Mouse (Mus musculus): ENCODE results near the gene Sh2d4b. TPM values are rescaled to one million over a fixed set of nuclear protein-coding genes. Genes with fewer than 3 reads are reported as not detected.

The Sh2d4b gene
- polyA plus RNA-seq (2014; fragmentation: Nextera tagmentation; extraction: Ambion mirVana) = 0.96 and 1.4 TPM in 2 replicates

DNA sequence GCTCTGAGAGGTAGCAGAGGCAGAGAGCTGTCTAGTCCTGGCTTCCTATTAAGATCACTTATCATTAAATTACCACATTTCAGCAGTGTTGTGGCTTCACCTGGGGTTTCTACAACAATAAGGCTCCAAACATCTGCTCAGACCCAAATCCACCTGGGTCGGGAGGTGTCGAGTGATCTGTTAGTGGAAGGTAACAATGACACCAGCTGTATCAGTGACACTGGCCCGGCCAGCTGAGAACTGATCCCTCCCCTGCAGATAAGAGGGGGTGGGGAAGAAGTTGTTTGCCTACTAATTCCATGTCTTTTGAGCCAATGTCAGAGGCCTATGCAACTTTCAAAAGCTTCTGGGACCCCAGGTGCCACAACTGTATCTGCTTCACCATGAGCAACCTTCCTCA is at the start of gene Sh2d4b:
Gene Sh2d4b (minus strand): TSS at position 71 of the 400 bp plus-strand sequence.
- Histone ChIP-seq H3K9ac (ENCODE audit: low read length) (no peak within 1 kb of the TSS), H3K4me2 (ENCODE audit: low read depth, low read length, severe bottlenecking) (no peak within 1 kb of the TSS), H3K4me1 (replicated peaks; ENCODE audit: control insufficient read depth, insufficient read depth, low read length) (0 out of 2 replicates have a peak, but pooled peaks cover 2% of the 10 kb centered on the region), H3K36me3 (ENCODE audit: control insufficient read depth, insufficient read depth, low read length) (no peaks in the 10 kb centered on the region), H3K9me3 (ENCODE audit: control insufficient read depth, low read length) (no peaks in the 10 kb centered on the region), H3K27ac (ENCODE audit: low read depth, low read length) (no peak within 1 kb of the TSS), H3K27me3 (ENCODE audit: control insufficient read depth, insufficient read depth, low read length) (no peaks in the 10 kb centered on the region), H3K4me3 (ENCODE audit: low read depth, low read length) (no peak within 1 kb of the TSS)
- DNase-seq (ENCODE audit: low spot score) = no peak
- WGBS = 77% methylated on average over 3 of the region's 3 CpGs
- no peak for ATAC-seq (replicated peaks; ENCODE audit: low FRiP score)

DNA sequence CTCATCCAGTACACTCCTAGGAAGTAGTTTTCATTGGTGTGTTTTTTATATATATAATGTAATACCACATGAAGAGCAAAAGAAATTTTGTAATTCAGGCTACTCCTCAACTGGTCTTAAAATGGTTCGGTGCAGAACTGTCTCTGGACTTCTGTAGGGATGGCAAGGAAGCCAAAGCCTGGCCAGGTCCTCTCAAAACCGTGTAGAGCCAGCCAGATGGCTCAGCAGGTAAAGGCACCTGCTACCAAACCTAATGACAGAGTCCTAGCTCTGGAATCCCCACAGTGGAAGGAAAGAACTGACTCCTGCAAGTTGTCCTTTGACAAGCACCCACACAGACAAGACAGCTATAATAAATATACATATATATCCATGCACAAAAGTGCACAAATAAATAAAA is 49.4 kb upstream of the Sh2d4b start:
- Histone ChIP-seq H3K4me3 (ENCODE audit: low read depth, low read length) (no peak overlapping the region), H3K9ac (ENCODE audit: low read length) (no peak overlapping the region), H3K27ac (ENCODE audit: low read depth, low read length) (no peak overlapping the region), H3K4me1 (replicated peaks; ENCODE audit: control insufficient read depth, insufficient read depth, low read length) (no peaks in the 10 kb centered on the region), H3K4me2 (ENCODE audit: low read depth, low read length, severe bottlenecking) (no peak overlapping the region), H3K9me3 (ENCODE audit: control insufficient read depth, low read length) (no peaks in the 10 kb centered on the region), H3K36me3 (ENCODE audit: control insufficient read depth, insufficient read depth, low read length) (no peaks in the 10 kb centered on the region), H3K27me3 (ENCODE audit: control insufficient read depth, insufficient read depth, low read length) (no peaks in the 10 kb centered on the region)
- ATAC-seq (replicated peaks; ENCODE audit: low FRiP score) (no peak), DNase-seq (ENCODE audit: low spot score) (no peak)
- 84% methylated on average over 2 of the region's 2 CpGs for WGBS

DNA sequence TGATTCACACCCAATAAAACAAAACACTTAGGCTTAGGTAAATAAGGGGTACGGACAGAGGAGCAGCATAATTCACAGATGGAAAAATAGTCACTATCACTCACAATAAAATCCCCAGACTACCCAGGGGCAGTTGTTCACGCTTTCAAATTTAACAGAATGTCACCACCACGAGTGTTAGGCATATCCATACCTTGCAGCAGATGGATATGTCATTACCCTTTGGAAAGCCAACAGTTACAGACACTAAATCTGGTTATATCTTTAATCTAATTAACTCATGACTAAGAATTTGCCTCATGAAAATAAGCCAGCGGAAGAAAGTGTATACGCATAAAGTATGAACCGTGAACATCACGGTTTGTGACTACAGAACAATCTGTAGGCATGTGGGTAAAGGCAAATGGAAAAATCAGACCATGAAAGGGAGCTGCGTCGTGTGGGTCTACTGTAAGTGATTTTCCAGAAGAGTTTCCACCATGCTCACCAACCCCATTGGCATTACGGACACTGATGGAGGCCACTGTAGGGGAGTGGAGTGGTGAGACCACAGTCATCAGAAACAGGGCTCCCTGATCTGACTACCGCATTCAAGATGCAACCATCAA is 45.4 kb upstream of the Sh2d4b start:
- Histone ChIP-seq H3K27me3 (ENCODE audit: control insufficient read depth, insufficient read depth, low read length) (no peaks in the 10 kb centered on the region), H3K4me3 (ENCODE audit: low read depth, low read length) (no peak overlapping the region), H3K9ac (ENCODE audit: low read length) (no peak overlapping the region), H3K9me3 (ENCODE audit: control insufficient read depth, low read length) (no peaks in the 10 kb centered on the region), H3K36me3 (ENCODE audit: control insufficient read depth, insufficient read depth, low read length) (no peaks in the 10 kb centered on the region), H3K4me1 (replicated peaks; ENCODE audit: control insufficient read depth, insufficient read depth, low read length) (no peaks in the 10 kb centered on the region), H3K27ac (ENCODE audit: low read depth, low read length) (no peak overlapping the region), H3K4me2 (ENCODE audit: low read depth, low read length, severe bottlenecking) (no peak overlapping the region)
- ATAC-seq (replicated peaks; ENCODE audit: low FRiP score) (no peak), DNase-seq (ENCODE audit: low spot score) (no peak)
- WGBS = 92% methylated on average over 11 of the region's 11 CpGs

DNA sequence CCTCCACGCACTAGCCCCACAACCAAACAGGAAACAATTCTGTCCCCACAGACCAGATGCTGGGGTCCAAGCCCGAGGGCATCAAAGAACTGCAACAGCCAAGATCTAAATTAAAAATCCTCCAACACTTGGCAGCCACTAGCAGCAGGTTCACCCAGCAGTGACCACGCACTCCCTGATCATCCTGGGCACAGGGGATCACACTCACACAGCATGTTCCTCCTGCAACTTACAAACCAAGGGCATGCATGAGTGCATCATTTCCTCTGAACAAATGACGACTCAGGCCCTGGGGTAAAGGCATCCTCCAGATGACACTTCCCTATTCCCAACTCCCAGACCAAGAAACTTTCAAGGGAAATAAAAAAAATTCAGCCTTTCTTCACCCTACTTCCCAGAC is 44.0 kb upstream of the Sh2d4b start:
- 75% methylated on average over 4 of the region's 4 CpGs for WGBS
- no peak for DNase-seq (ENCODE audit: low spot score)

DNA sequence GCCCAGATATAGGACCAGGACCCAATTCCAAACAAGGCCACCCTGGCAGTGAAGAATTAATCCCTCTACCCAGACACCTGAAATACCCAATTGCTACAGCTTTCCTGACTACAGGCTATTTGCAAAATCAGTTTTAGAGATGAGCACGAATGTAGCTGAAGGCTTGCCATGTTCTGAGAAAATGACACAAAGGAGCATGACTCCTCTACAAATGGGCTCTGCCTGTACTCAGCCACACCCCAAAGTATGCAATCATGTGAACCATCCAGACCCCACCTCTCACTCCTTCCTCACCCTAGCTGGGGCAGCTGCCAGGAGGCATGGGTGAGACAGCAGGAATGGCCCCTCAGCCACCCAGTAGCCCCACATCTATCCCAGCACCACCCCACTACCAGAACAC is 42.4 kb upstream of the Sh2d4b start:
- ATAC-seq (replicated peaks; ENCODE audit: low FRiP score) = no peak

More for the DNA sequence above, 44.0 kb upstream of the Sh2d4b start:
- Histone ChIP-seq H3K9ac (ENCODE audit: low read length) (no peak overlapping the region), H3K27ac (ENCODE audit: low read depth, low read length) (no peak overlapping the region), H3K4me3 (ENCODE audit: low read depth, low read length) (no peak overlapping the region), H3K4me2 (ENCODE audit: low read depth, low read length, severe bottlenecking) (no peak overlapping the region), H3K4me1 (replicated peaks; ENCODE audit: control insufficient read depth, insufficient read depth, low read length) (no peaks in the 10 kb centered on the region), H3K36me3 (ENCODE audit: control insufficient read depth, insufficient read depth, low read length) (no peaks in the 10 kb centered on the region), H3K27me3 (ENCODE audit: control insufficient read depth, insufficient read depth, low read length) (no peaks in the 10 kb centered on the region), H3K9me3 (ENCODE audit: control insufficient read depth, low read length) (no peaks in the 10 kb centered on the region)
- ATAC-seq (replicated peaks; ENCODE audit: low FRiP score) = no peak

DNA sequence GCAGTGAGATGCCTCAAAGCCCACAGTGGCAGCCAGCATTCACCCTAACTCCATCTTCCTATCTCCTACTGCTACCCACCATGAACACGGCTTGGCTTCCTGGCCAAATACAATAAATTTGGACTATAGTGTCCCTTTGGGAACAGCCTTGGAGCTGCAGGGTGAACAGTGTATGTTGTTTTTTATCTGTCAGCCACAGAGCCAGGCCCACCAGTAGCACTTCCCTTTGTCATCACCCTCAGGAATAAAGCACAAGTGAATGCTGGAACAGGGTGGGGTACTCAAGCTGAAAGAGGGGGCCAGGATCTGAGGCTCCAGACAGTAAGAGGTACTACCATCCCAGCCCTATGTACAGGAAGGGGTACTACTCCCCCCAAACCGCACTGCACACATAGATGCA is 42.0 kb upstream of the Sh2d4b start:
- WGBS = 89% methylated on average over 2 of the region's 2 CpGs
- H3K4me1 ChIP-seq (replicated peaks; ENCODE audit: control insufficient read depth, insufficient read depth, low read length) = no peaks in the 10 kb centered on the region

More for the DNA sequence above, 42.4 kb upstream of the Sh2d4b start:
- Histone ChIP-seq H3K4me1 (replicated peaks; ENCODE audit: control insufficient read depth, insufficient read depth, low read length) (no peaks in the 10 kb centered on the region), H3K4me2 (ENCODE audit: low read depth, low read length, severe bottlenecking) (no peak overlapping the region), H3K9ac (ENCODE audit: low read length) (no peak overlapping the region), H3K36me3 (ENCODE audit: control insufficient read depth, insufficient read depth, low read length) (no peaks in the 10 kb centered on the region), H3K9me3 (ENCODE audit: control insufficient read depth, low read length) (no peaks in the 10 kb centered on the region), H3K27me3 (ENCODE audit: control insufficient read depth, insufficient read depth, low read length) (no peaks in the 10 kb centered on the region), H3K27ac (ENCODE audit: low read depth, low read length) (no peak overlapping the region), H3K4me3 (ENCODE audit: low read depth, low read length) (no peak overlapping the region)
- WGBS = 86% methylated on average over 1 of the region's 1 CpGs
- no peak for DNase-seq (ENCODE audit: low spot score)

DNA sequence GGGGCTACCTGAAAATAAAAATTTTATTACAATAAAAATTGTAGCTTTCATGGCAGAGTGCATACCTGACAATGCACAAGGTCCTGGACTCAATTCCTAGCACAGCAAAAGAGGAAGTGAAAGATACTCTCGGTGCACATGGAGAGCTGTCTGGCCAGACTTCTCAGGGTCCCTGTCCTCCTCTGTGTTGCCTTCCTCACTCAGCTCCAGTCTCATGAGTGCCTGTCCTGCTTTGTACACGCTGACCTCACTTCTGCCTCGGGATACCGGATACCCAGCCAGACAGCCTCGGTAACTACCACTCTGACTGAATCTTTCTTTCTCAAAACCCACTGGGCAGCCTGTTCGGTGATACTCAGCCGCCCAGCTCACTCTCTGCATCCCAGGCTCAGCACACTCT is 40.3 kb upstream of the Sh2d4b start:
- no peaks in the 10 kb centered on the region for H3K27me3 ChIP-seq (ENCODE audit: control insufficient read depth, insufficient read depth, low read length)
- H3K27ac ChIP-seq (ENCODE audit: low read depth, low read length) = no peak overlapping the region
- DNase-seq (ENCODE audit: low spot score) (no peak), ATAC-seq (replicated peaks; ENCODE audit: low FRiP score) (no peak)
- H3K4me1 ChIP-seq (replicated peaks; ENCODE audit: control insufficient read depth, insufficient read depth, low read length) = no peaks in the 10 kb centered on the region
- 88% methylated on average over 7 of the region's 7 CpGs for WGBS
- no peak overlapping the region for H3K4me3 ChIP-seq (ENCODE audit: low read depth, low read length)
- no peaks in the 10 kb centered on the region for H3K36me3 ChIP-seq (ENCODE audit: control insufficient read depth, insufficient read depth, low read length)
- H3K4me2 ChIP-seq (ENCODE audit: low read depth, low read length, severe bottlenecking) = no peak overlapping the region
- no peak overlapping the region for H3K9ac ChIP-seq (ENCODE audit: low read length)
- H3K9me3 ChIP-seq (ENCODE audit: control insufficient read depth, low read length) = no peaks in the 10 kb centered on the region

More for the DNA sequence above, 42.0 kb upstream of the Sh2d4b start:
- no peaks in the 10 kb centered on the region for H3K9me3 ChIP-seq (ENCODE audit: control insufficient read depth, low read length)
- H3K4me3 ChIP-seq (ENCODE audit: low read depth, low read length) = no peak overlapping the region
- no peak for DNase-seq (ENCODE audit: low spot score)
- H3K9ac ChIP-seq (ENCODE audit: low read length) = no peak overlapping the region
- H3K27ac ChIP-seq (ENCODE audit: low read depth, low read length) = no peak overlapping the region
- H3K4me2 ChIP-seq (ENCODE audit: low read depth, low read length, severe bottlenecking) = no peak overlapping the region
- no peak for ATAC-seq (replicated peaks; ENCODE audit: low FRiP score)
- H3K27me3 ChIP-seq (ENCODE audit: control insufficient read depth, insufficient read depth, low read length) = no peaks in the 10 kb centered on the region
- no peaks in the 10 kb centered on the region for H3K36me3 ChIP-seq (ENCODE audit: control insufficient read depth, insufficient read depth, low read length)

DNA sequence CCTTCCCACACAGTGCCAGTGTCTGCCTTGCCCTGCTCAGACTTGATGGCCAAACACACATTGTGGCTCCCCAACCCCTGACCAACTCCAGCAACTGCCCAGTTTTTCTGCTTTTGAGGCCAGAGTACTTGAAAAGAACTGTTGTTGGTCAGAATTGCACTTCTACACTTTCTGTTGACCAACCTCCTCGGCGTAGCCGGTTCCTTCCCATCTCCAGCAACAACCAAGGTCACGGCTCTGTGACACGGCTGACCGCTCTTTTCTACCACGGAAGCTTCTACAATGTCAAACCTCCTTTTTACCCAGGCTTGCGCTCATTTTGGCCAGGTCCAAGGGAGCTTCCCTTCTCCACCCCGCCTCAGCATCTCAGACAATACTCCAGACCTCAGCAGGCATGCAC is 39.2 kb upstream of the Sh2d4b start:
- no peaks in the 10 kb centered on the region for H3K4me1 ChIP-seq (replicated peaks; ENCODE audit: control insufficient read depth, insufficient read depth, low read length)
- WGBS = 95% methylated on average over 9 of the region's 9 CpGs
- no peak overlapping the region for H3K27ac ChIP-seq (ENCODE audit: low read depth, low read length)
- H3K9ac ChIP-seq (ENCODE audit: low read length) = no peak overlapping the region
- no peak for ATAC-seq (replicated peaks; ENCODE audit: low FRiP score)
- no peak overlapping the region for H3K4me2 ChIP-seq (ENCODE audit: low read depth, low read length, severe bottlenecking)
- H3K27me3 ChIP-seq (ENCODE audit: control insufficient read depth, insufficient read depth, low read length) = no peaks in the 10 kb centered on the region
- DNase-seq (ENCODE audit: low spot score) = no peak
- H3K4me3 ChIP-seq (ENCODE audit: low read depth, low read length) = no peak overlapping the region
- H3K9me3 ChIP-seq (ENCODE audit: control insufficient read depth, low read length) = no peaks in the 10 kb centered on the region
- no peaks in the 10 kb centered on the region; the same call in 1 of the 2 replicates for H3K36me3 ChIP-seq (ENCODE audit: control insufficient read depth, insufficient read depth, low read length)

DNA sequence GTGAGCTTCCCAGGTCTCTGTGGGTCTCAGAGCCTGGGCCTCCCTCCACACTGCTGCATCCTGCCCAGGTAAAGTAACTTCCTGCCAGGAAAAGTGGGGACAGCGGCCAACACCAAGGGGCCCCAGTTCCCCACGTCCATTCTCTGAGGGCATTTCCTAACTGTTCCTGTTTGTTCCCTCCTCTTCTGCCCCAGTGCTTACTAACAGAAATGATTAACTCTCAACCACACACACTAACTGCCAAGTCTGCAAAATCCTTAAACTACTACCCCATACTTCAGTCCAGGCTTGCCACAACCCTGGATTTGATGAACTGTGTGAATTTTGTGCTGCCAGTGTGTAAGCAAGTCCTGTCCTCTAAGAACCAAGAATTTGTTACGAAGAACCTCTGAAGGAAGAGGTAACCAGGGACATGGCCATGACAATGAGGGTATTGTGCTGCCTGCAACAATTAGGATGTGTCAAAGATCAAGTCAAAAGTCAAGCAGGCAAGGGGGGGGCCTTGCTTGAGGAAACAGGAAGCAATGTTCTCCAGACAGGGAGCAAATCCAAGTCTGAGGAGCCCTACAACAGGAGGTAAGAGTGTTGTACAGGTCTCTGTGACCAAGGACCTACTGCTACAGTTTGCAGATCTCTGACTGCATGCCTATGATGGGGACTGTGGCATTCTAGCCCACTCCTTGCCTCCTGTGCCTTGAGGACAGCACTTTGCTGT is 38.2 kb upstream of the Sh2d4b start:
- Histone ChIP-seq H3K9me3 (ENCODE audit: control insufficient read depth, low read length) (no peaks in the 10 kb centered on the region), H3K27ac (ENCODE audit: low read depth, low read length) (no peak overlapping the region), H3K4me3 (ENCODE audit: low read depth, low read length) (no peak overlapping the region), H3K9ac (ENCODE audit: low read length) (no peak overlapping the region), H3K36me3 (ENCODE audit: control insufficient read depth, insufficient read depth, low read length) (no peaks in the 10 kb centered on the region; the same call in 1 of the 2 replicates), H3K4me1 (replicated peaks; ENCODE audit: control insufficient read depth, insufficient read depth, low read length) (no peaks in the 10 kb centered on the region), H3K4me2 (ENCODE audit: low read depth, low read length, severe bottlenecking) (no peak overlapping the region), H3K27me3 (ENCODE audit: control insufficient read depth, insufficient read depth, low read length) (no peaks in the 10 kb centered on the region)
- 67% methylated on average over 3 of the region's 3 CpGs for WGBS
- no peak for ATAC-seq (replicated peaks; ENCODE audit: low FRiP score)
- DNase-seq (ENCODE audit: low spot score) = no peak
